Mouse (Mus musculus) MEL (cell line): ENCODE results near the gene Gnrhr. TPM values are rescaled to one million over a fixed set of nuclear protein-coding genes. Genes with fewer than 3 reads are reported as not detected.

ENCODE experiments used
- DNase-seq: peaks from one replicate; pipeline ENCODE4 v3.0.0; 2011; ENCODE audit warnings: low read depth, low spot score
- H3K27ac ChIP-seq: 2 replicates; pipeline ENCODE4 v1.5.1; 2012; ENCODE audit warnings: low read depth, mild to moderate bottlenecking, control low read depth, low read length, moderate library complexity; ENCODE audit not compliant: control insufficient read depth
- H3K27me3 ChIP-seq, 2 experiments: fragments of 150-350 bp in 1 of 2; sonication (generic) in 1 of 2; 2 replicates each; pipeline ENCODE4 v1.6.1; 2012; ENCODE audit warnings: low read length in 2 of 2, mild to moderate bottlenecking in 2 of 2, improper control_type of control experiment in 1 of 2, moderate library complexity in 1 of 2; ENCODE audit not compliant: insufficient read depth in 2 of 2, control insufficient read depth in 1 of 2
- H3K36me3 ChIP-seq, 2 experiments: 2 replicates each; pipeline ENCODE4 v1.6.1; 2012 to 2014; ENCODE audit warnings: low read length in 2 of 2, improper control_type of control experiment in 1 of 2, inconsistent platforms in 1 of 2, mild to moderate bottlenecking in 1 of 2; ENCODE audit not compliant: insufficient read depth in 2 of 2, control insufficient read depth in 1 of 2
- H3K4me1 ChIP-seq, 2 experiments: fragments of 150-350 bp in 1 of 2; sonication (generic) in 1 of 2; 2 replicates each; pipeline ENCODE4 v1.6.1; 2012; ENCODE audit warnings: low read length in 2 of 2, improper control_type of control experiment in 1 of 2, mild to moderate bottlenecking in 1 of 2; ENCODE audit not compliant: insufficient read depth in 2 of 2, control insufficient read depth in 1 of 2
- H3K4me3 ChIP-seq, 2 experiments: fragments of 150-350 bp in 1 of 2; sonication (generic) in 1 of 2; 2 replicates each; pipeline ENCODE4 v1.5.1; 2012; ENCODE audit warnings: low read depth in 2 of 2, low read length in 2 of 2, mild to moderate bottlenecking in 2 of 2, moderate library complexity in 2 of 2, control low read depth in 1 of 2, improper control_type of control experiment in 1 of 2; ENCODE audit not compliant: control insufficient read depth in 1 of 2, insufficient read depth in 1 of 2
- H3K79me2 ChIP-seq: 2 replicates; pipeline ENCODE4 v1.6.1; 2012; ENCODE audit warnings: mild to moderate bottlenecking, low read length, moderate library complexity; ENCODE audit not compliant: control insufficient read depth, poor library complexity, insufficient read depth
- H3K9ac ChIP-seq: 2 replicates; pipeline ENCODE4 v1.6.1; 2012; ENCODE audit warnings: low read depth, mild to moderate bottlenecking, control low read depth, low read length, moderate library complexity; ENCODE audit not compliant: control insufficient read depth, poor library complexity, severe bottlenecking
- H3K9me3 ChIP-seq: fragments of 150-350 bp; sonication (generic); replicated peaks from 2 replicates; pipeline ENCODE4 v1.6.1; 2012; ENCODE audit warnings: mild to moderate bottlenecking, low read length, improper control_type of control experiment, moderate library complexity; ENCODE audit not compliant: insufficient read depth
- CHD1 ChIP-seq: IDR thresholded peaks from 2 replicates; pipeline ENCODE4 v1.6.1; 2012; ENCODE audit warnings: low read depth, mild to moderate bottlenecking, inconsistent platforms, low read length, improper control_type of control experiment
- CHD2 ChIP-seq: IDR thresholded peaks from 2 replicates; pipeline ENCODE4 v1.6.1; 2011; ENCODE audit warnings: low read length, improper control_type of control experiment
- CTCF ChIP-seq, 3 experiments: IDR thresholded peaks in 2 of 3; conservative IDR thresholded peaks in 1 of 3; 2 replicates each; pipeline ENCODE4 v1.5.1; 2011 to 2012; ENCODE audit warnings: low read length in 3 of 3, low read depth in 2 of 3, mild to moderate bottlenecking in 2 of 3, improper control_type of control experiment in 1 of 3, inconsistent platforms in 1 of 3, mixed read lengths in 1 of 3, moderate library complexity in 1 of 3; ENCODE audit not compliant: control insufficient read depth in 1 of 3, insufficient read depth in 1 of 3, poor library complexity in 1 of 3, severe bottlenecking in 1 of 3
- EP300 ChIP-seq, 2 experiments: IDR thresholded peaks; 2 replicates each; pipeline ENCODE4 v1.6.1; 2011; ENCODE audit warnings: improper control_type of control experiment in 2 of 2, low read length in 2 of 2, low read depth in 1 of 2, mild to moderate bottlenecking in 1 of 2
- ETS1 ChIP-seq: IDR thresholded peaks from 2 replicates; pipeline ENCODE4 v1.6.1; 2012; ENCODE audit warnings: low read depth, mild to moderate bottlenecking, inconsistent platforms, low read length, improper control_type of control experiment, moderate library complexity
- GATA1 ChIP-seq: IDR thresholded peaks from 2 replicates; pipeline ENCODE4 v1.6.1; 2011; ENCODE audit warnings: low read depth, low read length, improper control_type of control experiment
- JUND ChIP-seq: IDR thresholded peaks from 2 replicates; pipeline ENCODE4 v1.6.1; 2011; ENCODE audit warnings: low read depth, mild to moderate bottlenecking, improper control_type of control experiment, low read length
- MAFK ChIP-seq: IDR thresholded peaks from 2 replicates; pipeline ENCODE4 v1.6.1; 2011; ENCODE audit warnings: low read depth, mild to moderate bottlenecking, low read length, improper control_type of control experiment, borderline replicate concordance
- MAX ChIP-seq: IDR thresholded peaks from 2 replicates; pipeline ENCODE4 v1.6.1; 2011; ENCODE audit warnings: low read length, improper control_type of control experiment
- MXI1 ChIP-seq: IDR thresholded peaks from 2 replicates; pipeline ENCODE4 v1.6.1; 2011; ENCODE audit warnings: mild to moderate bottlenecking, low read depth, low read length, improper control_type of control experiment
- MYB ChIP-seq: IDR thresholded peaks from 2 replicates; pipeline ENCODE4 v1.6.1; 2011; ENCODE audit warnings: mild to moderate bottlenecking, low read depth, low read length, improper control_type of control experiment
- MYC ChIP-seq: IDR thresholded peaks from 2 replicates; pipeline ENCODE4 v1.6.1; 2011; ENCODE audit warnings: low read depth, mild to moderate bottlenecking, low read length, improper control_type of control experiment, moderate library complexity
- NELFE ChIP-seq: IDR thresholded peaks from 2 replicates; pipeline ENCODE4 v1.6.1; 2011; ENCODE audit warnings: low read depth, low read length, improper control_type of control experiment
- POLR2A ChIP-seq, 2 experiments: IDR thresholded peaks; 2 replicates each; pipeline ENCODE4 v1.6.1; 2011 to 2012; ENCODE audit warnings: low read length in 2 of 2, mild to moderate bottlenecking in 2 of 2, control low read depth in 1 of 2, improper control_type of control experiment in 1 of 2, low read depth in 1 of 2, moderate library complexity in 1 of 2; ENCODE audit not compliant: control insufficient read depth in 1 of 2, insufficient read depth in 1 of 2, poor library complexity in 1 of 2
- POLR2AphosphoS2 ChIP-seq: IDR thresholded peaks from 2 replicates; pipeline ENCODE4 v1.6.1; 2011; ENCODE audit warnings: low read length, improper control_type of control experiment
- RAD21 ChIP-seq: IDR thresholded peaks from 2 replicates; pipeline ENCODE4 v1.6.1; 2011; ENCODE audit warnings: mild to moderate bottlenecking, low read depth, low read length, improper control_type of control experiment
- RCOR1 ChIP-seq: IDR thresholded peaks from 2 replicates; pipeline ENCODE4 v1.6.1; 2012; ENCODE audit warnings: low read depth, mild to moderate bottlenecking, inconsistent platforms, low read length, improper control_type of control experiment
- SMC3 ChIP-seq: IDR thresholded peaks from 2 replicates; pipeline ENCODE4 v1.6.1; 2011; ENCODE audit warnings: low read depth, low read length, improper control_type of control experiment
- TBP ChIP-seq: IDR thresholded peaks from 2 replicates; pipeline ENCODE4 v1.8.0; 2011; ENCODE audit warnings: low read depth, low read length, improper control_type of control experiment
- TCF12 ChIP-seq: IDR thresholded peaks from 2 replicates; pipeline ENCODE4 v1.6.1; 2014; ENCODE audit warnings: low read depth, mild to moderate bottlenecking, inconsistent platforms, low read length, improper control_type of control experiment, moderate library complexity
- UBTF ChIP-seq: IDR thresholded peaks from 2 replicates; pipeline ENCODE4 v1.6.1; 2012; ENCODE audit warnings: low read depth, mild to moderate bottlenecking, inconsistent platforms, low read length, improper control_type of control experiment, moderate library complexity, borderline replicate concordance; ENCODE audit not compliant: insufficient read depth
- USF2 ChIP-seq, 2 experiments: IDR thresholded peaks; 2 replicates each; pipeline ENCODE4 v1.6.1; 2011 to 2012; ENCODE audit warnings: improper control_type of control experiment in 2 of 2, low read length in 2 of 2, borderline replicate concordance in 1 of 2, inconsistent platforms in 1 of 2, low read depth in 1 of 2, mild to moderate bottlenecking in 1 of 2; ENCODE audit not compliant: insufficient read depth in 1 of 2
- ZC3H11A ChIP-seq: IDR thresholded peaks from 2 replicates; pipeline ENCODE4 v1.6.1; 2012; ENCODE audit warnings: low read depth, mild to moderate bottlenecking, inconsistent platforms, low read length, improper control_type of control experiment
- ZNF384 ChIP-seq: IDR thresholded peaks from 2 replicates; pipeline ENCODE4 v1.6.1; 2012; ENCODE audit warnings: low read depth, mild to moderate bottlenecking, inconsistent platforms, low read length, improper control_type of control experiment
- polyA plus RNA-seq, 2 experiments: library from polyadenylated mRNA; stranded (reverse) in 1 of 2; unstranded in 1 of 2; fragments of >175 nt in 1 of 2; fragments of >200 nt in 1 of 2; gene quantifications; 2 replicates each; pipeline versions ENCODE4 v1.2.1 to v1.2.4; 2012; ENCODE audit warnings: low replicate concordance in 2 of 2, low read depth in 1 of 2; ENCODE audit not compliant: insufficient read length in 2 of 2, insufficient read depth in 1 of 2, missing spikeins in 1 of 2
- total RNA-seq: library from RNA; depleted of rRNA; stranded (reverse); fragments of 300-350 nt; gene quantifications from 2 replicates; pipeline ENCODE4 v1.2.3, GENCODE M21; 2012

Gene Gnrhr
- total and polyA plus RNA-seq, 3 experiments = not detected

- Histone ChIP-seq H3K27me3 (no peaks in the 10 kb centered on the region), H3K27ac (no peak overlapping the region), H3K4me1 (no peaks in the 10 kb centered on the region; a peak in 1 of 4 replicates)
- no peak for DNase-seq
- TF ChIP-seq MAX (no peak), MAFK (no peak), MYC (no peak), SMC3 (no peak), CHD1 (no peak), CHD2 (no peak), RCOR1 (no peak), TBP (no peak)
- TF ChIP-seq, all 39 proteins: peak for 0
- Histone ChIP-seq H3K4me3 (no peak overlapping the region), H3K9ac (no peak overlapping the region), H3K79me2 (no peaks in the 10 kb centered on the region), H3K9me3 (no peaks in the 10 kb centered on the region), H3K36me3 (no peaks in the 10 kb centered on the region)
Measured at GRCm38 (mm10) chr5:86187441-86187840, 10.3 kb downstream of the Gnrhr start.

GRCm38 (mm10) chr5:86173778-86174177, 23.9 kb downstream of the Gnrhr start:
- Histone ChIP-seq H3K79me2 (peaks cover 5% of the 10 kb centered on the region; the same call in 1 of the 2 replicates), H3K9ac (peak overlapping the region; percentile 75), H3K9me3 (no peaks in the 10 kb centered on the region), H3K4me3 (peak overlapping the region; percentile 68 to 93), H3K4me1 (peaks cover 0 to 4% of the 10 kb centered on the region in 2 experiments; a peak in 3 of 4 replicates), H3K27ac (peak overlapping the region; percentile 88; the same call in 1 of the 2 replicates), H3K27me3 (peaks cover 0 to 3% of the 10 kb centered on the region in 2 experiments; a peak in 1 of 4 replicates), H3K36me3 (peaks cover 0 to 8% of the 10 kb centered on the region in 2 experiments; a peak in 2 of 4 replicates)
- no peak for TF ChIP-seq ETS1
- TF ChIP-seq ZNF384 = peak; percentile 55; the same call in 1 of the 2 replicates
- peak; percentile 26 for DNase-seq

GRCm38 (mm10) chr5:86172449-86173161, 25.1 kb downstream of the Gnrhr start, which contains the start of gene Uba6:
Gene Uba6, minus strand, starts transcription at chr5:86172803.
- DNase-seq = peak; percentile 99
- Histone ChIP-seq H3K4me1 (peaks cover 0 to 4% of the 10 kb centered on the region in 2 experiments; a peak in 3 of 4 replicates), H3K9me3 (no peaks in the 10 kb centered on the region), H3K79me2 (peaks cover 5% of the 10 kb centered on the region; the same call in 1 of the 2 replicates), H3K4me3 (peak within 1 kb of the TSS; percentile 93 to 94), H3K27me3 (peaks cover 0 to 3% of the 10 kb centered on the region in 2 experiments; a peak in 1 of 4 replicates), H3K36me3 (peaks cover 0 to 8% of the 10 kb centered on the region in 2 experiments; a peak in 2 of 4 replicates), H3K27ac (peak within 1 kb of the TSS; percentile 88), H3K9ac (peak within 1 kb of the TSS; percentile 89)
- TF ChIP-seq GATA1 (no peak), MYB (no peak), ETS1 (peak; percentile 64), RAD21 (no peak), USF2 (IDR thresholded peaks at IDR 0.05; ENCODE audit: borderline replicate concordance in 1 of 2, insufficient read depth in 1 of 2, low read depth in 1 of 2, low read length in 2 of 2) (no peak), NELFE (peak; percentile 87), ZC3H11A (no peak), CTCF (IDR thresholded peaks at IDR 0.05 in 2 of 3, conservative IDR thresholded peaks at IDR 0.05 in 1 of 3; ENCODE audit: control insufficient read depth in 1 of 3, insufficient read depth in 1 of 3, low read depth in 2 of 3, low read length in 3 of 3, poor library complexity in 1 of 3, severe bottlenecking in 1 of 3) (no peak), EP300 (IDR thresholded peaks at IDR 0.05; ENCODE audit: low read depth in 1 of 2, low read length in 2 of 2) (no peak; a peak in 1 of 4 replicates), RCOR1 (no peak), POLR2A (IDR thresholded peaks at IDR 0.05; ENCODE audit: control insufficient read depth in 1 of 2, insufficient read depth in 1 of 2, low read depth in 1 of 2, low read length in 2 of 2, poor library complexity in 1 of 2) (peak; percentile 65 to 89), POLR2AphosphoS2 (peak; percentile 82), CHD1 (no peak), MAFK (no peak), TCF12 (peak; percentile 27; the same call in 1 of the 2 replicates), UBTF (no peak), MAX (no peak; the same call in none of the 2 replicates), JUND (no peak), MXI1 (peak; percentile 84)
